Mouse (Mus musculus) kidney, embryonic 14.5 days (tissue): Measurements from ENCODE around the gene Atf7. TPM values are rescaled to one million over a fixed set of nuclear protein-coding genes. Genes with fewer than 3 reads are reported as not detected.

Experiments
- ATAC-seq: fragments of 200-750 bp; cut with Nextera tagmentation; 2 replicates; pipeline ENCODE4 v1.8.0; 2017; ENCODE audit warnings: moderate number of reproducible peaks, mild to moderate bottlenecking, moderate TSS enrichment, moderate library complexity; ENCODE audit not compliant: low FRiP score, low TSS enrichment
- H3K27ac ChIP-seq: fragments of 300-500 bp; sonication (generic); 2 replicates; pipeline ENCODE4 v1.5.1; 2014; ENCODE audit warnings: low read depth, mild to moderate bottlenecking, low read length, moderate library complexity, mixed read lengths
- H3K27me3 ChIP-seq: fragments of 300-500 bp; sonication (generic); 2 replicates; pipeline ENCODE4 v1.6.1; 2014; ENCODE audit warnings: mild to moderate bottlenecking, low read length; ENCODE audit not compliant: control insufficient read depth, insufficient read depth
- H3K36me3 ChIP-seq: fragments of 300-500 bp; sonication (generic); 2 replicates; pipeline ENCODE4 v1.6.1; 2014; ENCODE audit warnings: low read length, mixed read lengths; ENCODE audit not compliant: control insufficient read depth, insufficient read depth
- H3K4me1 ChIP-seq: fragments of 300-500 bp; sonication (generic); 2 replicates; pipeline ENCODE4 v1.6.1; 2014; ENCODE audit warnings: low read length, mixed read lengths; ENCODE audit not compliant: control insufficient read depth, insufficient read depth
- H3K4me2 ChIP-seq: fragments of 300-500 bp; sonication (generic); replicated peaks from 2 replicates; pipeline ENCODE4 v1.6.1; 2014; ENCODE audit warnings: low read depth, mild to moderate bottlenecking, low read length
- H3K4me3 ChIP-seq: fragments of 300-500 bp; sonication (generic); 2 replicates; pipeline ENCODE4 v1.5.1; 2014; ENCODE audit warnings: mild to moderate bottlenecking, low read length
- H3K9ac ChIP-seq: fragments of 300-500 bp; sonication (generic); 2 replicates; pipeline ENCODE4 v1.6.1; 2014; ENCODE audit warnings: low read depth, mild to moderate bottlenecking, low read length, moderate library complexity
- H3K9me3 ChIP-seq: fragments of 300-500 bp; sonication (generic); 2 replicates; pipeline ENCODE4 v1.6.1; 2016; ENCODE audit warnings: low read length; ENCODE audit not compliant: control insufficient read depth
- WGBS: fragments of 180-500 bp; shearing (Covaris S2); extraction: QIAGEN DNeasy Blood & Tissue Kit; methylation state at CpG from one replicate; pipeline ENCODE4 v1.1.7; 2014; 5-methylcytosine and 5-hydroxymethylcytosine counted together
- polyA plus RNA-seq: library from polyadenylated mRNA; unstranded; fragments of >200 nt; fragmentation: Nextera tagmentation; extraction: Ambion mirVana; gene quantifications from 2 replicates; pipeline ENCODE4 v1.2.1, GENCODE M21; 2014

Atf7 gene
- 30.5 and 36.8 TPM in 2 replicates for polyA plus RNA-seq

DNA sequence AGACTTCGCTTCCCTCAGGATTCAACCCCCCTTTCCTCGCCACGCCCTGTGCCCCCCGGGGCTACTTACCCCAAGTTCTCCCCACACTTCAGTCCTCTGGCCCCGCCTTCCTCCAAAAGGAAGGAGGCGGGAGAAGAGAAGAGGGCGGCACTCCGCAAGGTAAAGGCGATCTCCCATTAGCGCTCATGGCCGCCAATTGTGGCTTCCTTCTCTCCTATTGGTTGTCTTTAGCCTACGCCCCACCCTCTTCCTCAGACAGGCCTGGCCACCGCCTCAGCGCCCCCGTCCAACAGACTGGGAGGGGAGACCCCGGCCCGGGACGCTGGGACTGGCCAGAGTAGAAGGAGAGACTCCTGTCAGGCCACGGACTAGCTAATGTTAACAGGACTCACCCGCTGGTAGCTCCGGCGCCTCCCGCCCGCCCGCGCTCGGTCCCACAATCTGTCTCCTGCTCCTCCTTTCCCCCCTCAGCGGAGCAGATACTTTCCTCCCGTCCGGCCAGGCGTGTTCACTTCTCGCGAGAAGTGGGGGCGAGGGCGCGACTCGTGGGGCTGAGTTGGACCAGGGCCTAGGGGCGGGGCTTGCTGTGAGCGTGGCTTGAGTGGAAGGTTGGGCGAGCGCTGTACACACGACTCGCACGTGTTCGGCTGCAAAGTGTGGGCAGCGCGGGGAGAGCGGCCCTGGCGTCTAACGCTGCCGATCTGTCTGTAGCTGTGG, at the start of gene Atf7, which contains the start of gene Gm28047:
Gene Atf7 (minus strand): TSS at position 495 of the 717 bp plus-strand sequence.
Gene Gm28047 (minus strand): TSS at position 98 of the 717 bp plus-strand sequence.
- Histone ChIP-seq H3K9me3 (no peaks in the 10 kb centered on the region), H3K4me2 (peak within 1 kb of the TSS; percentile 61), H3K27me3 (no peaks in the 10 kb centered on the region), H3K27ac (peak within 1 kb of the TSS; percentile 88), H3K4me1 (peaks cover 18% of the 10 kb centered on the region; the same call in 1 of the 2 replicates), H3K9ac (peak within 1 kb of the TSS; percentile 61), H3K4me3 (peak within 1 kb of the TSS; percentile 53), H3K36me3 (no peaks in the 10 kb centered on the region)
- under 1% methylated on average over 51 of the region's 51 CpGs for WGBS
- ATAC-seq: peak; percentile 99

DNA sequence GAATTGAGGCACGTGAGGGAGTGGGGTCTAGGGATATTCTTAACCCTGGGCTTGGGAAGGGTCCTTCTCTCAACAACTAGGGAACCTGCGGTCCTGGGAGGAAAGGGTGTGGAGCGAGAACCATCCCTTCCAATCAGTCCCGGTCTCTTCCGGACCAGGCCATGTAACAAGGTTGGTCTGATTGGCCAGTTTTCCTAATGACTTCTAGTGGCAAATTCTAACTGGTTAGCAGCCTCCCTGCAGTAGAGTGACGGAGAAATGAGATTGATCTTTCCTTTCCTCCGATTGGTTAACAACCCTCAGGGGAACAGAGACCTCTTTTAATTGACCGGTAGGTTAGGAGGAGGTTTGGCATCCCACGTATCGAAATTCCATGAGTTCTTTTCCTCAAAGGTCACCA, 48.3 kb upstream of the Atf7 start:
- no peaks in the 10 kb centered on the region for H3K27me3 ChIP-seq
- peaks cover 14% of the 10 kb centered on the region; the same call in 1 of the 2 replicates for H3K4me1 ChIP-seq
- H3K27ac ChIP-seq: peak overlapping the region; percentile 99; the same call in 1 of the 2 replicates
- peak; percentile 68 for ATAC-seq
- H3K36me3 ChIP-seq: 0 out of 2 replicates have a peak, but pooled peaks cover 10% of the 10 kb centered on the region
- under 1% methylated on average over 10 of the region's 10 CpGs for WGBS
- H3K4me3 ChIP-seq: peak overlapping the region; percentile 76; the same call in 1 of the 2 replicates
- peak overlapping the region; percentile 68 for H3K4me2 ChIP-seq
- no peaks in the 10 kb centered on the region for H3K9me3 ChIP-seq
- no peak overlapping the region for H3K9ac ChIP-seq

DNA sequence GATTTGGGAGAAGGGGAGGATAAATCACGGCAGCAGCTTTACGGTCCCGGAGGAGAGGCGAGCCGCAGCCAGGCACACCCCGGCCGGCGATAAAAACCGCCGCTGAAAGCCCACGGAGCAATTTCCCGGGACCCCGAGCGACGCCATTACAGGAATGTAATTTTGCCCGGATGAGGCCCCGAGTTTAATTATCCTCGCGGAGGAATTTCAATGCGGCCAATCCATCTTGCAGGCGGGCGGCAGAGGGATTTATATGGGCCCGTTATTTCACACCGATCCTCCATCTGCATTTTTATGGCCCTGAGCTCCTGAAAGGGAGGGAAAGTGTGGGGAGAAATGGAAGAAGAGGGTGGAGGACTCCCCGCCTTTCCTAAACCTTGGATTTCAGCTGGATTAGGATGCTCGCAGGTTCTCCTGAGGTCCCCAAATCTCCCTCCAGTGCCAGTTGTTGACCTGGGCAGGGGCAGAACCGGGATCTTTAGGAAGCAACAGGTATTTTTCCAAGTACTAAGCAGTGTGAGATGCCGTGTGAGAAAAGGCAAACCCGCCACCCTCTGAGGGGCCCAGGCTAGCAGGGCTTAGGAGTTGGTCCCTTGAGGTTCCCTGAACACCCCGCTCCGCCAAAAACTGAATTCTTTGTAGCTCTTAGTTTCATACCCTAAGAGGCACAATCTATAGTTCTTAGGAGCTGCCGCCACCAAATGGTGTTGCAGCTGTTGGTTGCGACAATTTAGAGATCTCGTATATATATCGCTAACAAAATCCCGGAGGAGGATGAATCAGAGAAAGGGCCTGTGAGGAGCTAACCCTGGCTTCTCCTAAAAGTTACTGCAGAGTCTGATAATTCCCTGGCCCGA, 47.2 kb upstream of the Atf7 start, which contains the start of gene Atp5g2:
Gene Atp5g2 (minus strand): TSS at position 138 of the 857 bp plus-strand sequence.
- Histone ChIP-seq H3K9ac (peak within 1 kb of the TSS; percentile 77), H3K27ac (peak within 1 kb of the TSS; percentile 99), H3K4me3 (peak within 1 kb of the TSS; percentile 76), H3K4me1 (peaks cover 14% of the 10 kb centered on the region; the same call in 1 of the 2 replicates), H3K9me3 (no peaks in the 10 kb centered on the region), H3K27me3 (no peaks in the 10 kb centered on the region), H3K36me3 (peaks cover 20% of the 10 kb centered on the region), H3K4me2 (peak within 1 kb of the TSS; percentile 68)
- no peak for ATAC-seq
- 1% methylated on average over 37 of the region's 37 CpGs for WGBS

- peak; percentile 76 for ATAC-seq
- Histone ChIP-seq H3K4me3 (peak overlapping the region; percentile 76), H3K9me3 (no peaks in the 10 kb centered on the region), H3K4me2 (peak overlapping the region; percentile 68), H3K27me3 (no peaks in the 10 kb centered on the region), H3K36me3 (peaks cover 26% of the 10 kb centered on the region), H3K9ac (peak overlapping the region; percentile 77), H3K27ac (peak overlapping the region; percentile 99), H3K4me1 (peaks cover 14% of the 10 kb centered on the region; the same call in 1 of the 2 replicates)
- WGBS: under 1% methylated on average over 34 of the region's 34 CpGs
Measured at GRCm38 (mm10) chr15:102671721-102672214, 46.5 kb upstream of the Atf7 start.

DNA sequence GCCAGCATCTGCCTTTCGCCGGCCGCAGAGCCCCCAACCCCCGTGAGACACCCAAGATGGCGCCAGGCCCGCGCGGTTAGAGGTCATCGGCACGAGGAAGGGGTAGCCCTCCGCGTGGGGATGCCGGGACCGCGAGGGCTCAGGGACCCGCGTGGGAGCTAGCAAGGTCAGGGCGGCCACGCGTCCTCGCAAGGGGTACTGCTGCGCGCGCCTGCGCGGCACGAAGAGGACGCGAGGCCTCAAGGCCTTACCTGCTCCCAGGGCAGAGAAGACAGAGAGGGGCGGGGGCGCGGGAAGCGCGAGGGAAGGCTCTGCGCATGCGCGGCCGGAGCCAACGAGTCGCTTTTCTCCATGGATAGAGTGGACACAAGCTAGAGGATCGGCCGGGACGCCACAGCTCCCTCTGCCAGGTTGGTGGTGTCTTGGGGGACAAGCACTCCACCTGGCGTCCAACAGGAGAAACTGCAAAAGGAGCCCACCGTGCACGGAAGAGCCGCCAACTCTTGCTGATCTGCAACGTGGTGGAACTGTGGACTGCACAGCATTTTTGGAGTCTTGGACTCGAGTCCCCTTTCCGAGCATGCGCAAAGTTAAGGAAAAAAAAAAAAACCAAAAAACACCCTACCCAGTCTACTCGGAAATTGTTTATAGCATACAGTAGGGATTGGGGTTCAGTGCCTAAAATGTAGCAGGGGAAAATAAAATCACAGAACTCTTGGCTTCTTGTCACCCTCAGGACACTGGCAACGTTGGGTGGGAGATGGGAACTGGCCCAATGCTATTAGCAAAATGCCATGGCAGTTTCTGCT, 45.7 kb upstream of the Atf7 start:
- Histone ChIP-seq H3K36me3 (peaks cover 34% of the 10 kb centered on the region), H3K9me3 (no peaks in the 10 kb centered on the region), H3K27me3 (no peaks in the 10 kb centered on the region), H3K27ac (peak overlapping the region; percentile 99), H3K4me1 (peaks cover 14% of the 10 kb centered on the region; the same call in 1 of the 2 replicates), H3K4me3 (peak overlapping the region; percentile 76), H3K4me2 (peak overlapping the region; percentile 84), H3K9ac (peak overlapping the region; percentile 97)
- ATAC-seq: peak; percentile 93
- WGBS: under 1% methylated on average over 53 of the region's 53 CpGs

DNA sequence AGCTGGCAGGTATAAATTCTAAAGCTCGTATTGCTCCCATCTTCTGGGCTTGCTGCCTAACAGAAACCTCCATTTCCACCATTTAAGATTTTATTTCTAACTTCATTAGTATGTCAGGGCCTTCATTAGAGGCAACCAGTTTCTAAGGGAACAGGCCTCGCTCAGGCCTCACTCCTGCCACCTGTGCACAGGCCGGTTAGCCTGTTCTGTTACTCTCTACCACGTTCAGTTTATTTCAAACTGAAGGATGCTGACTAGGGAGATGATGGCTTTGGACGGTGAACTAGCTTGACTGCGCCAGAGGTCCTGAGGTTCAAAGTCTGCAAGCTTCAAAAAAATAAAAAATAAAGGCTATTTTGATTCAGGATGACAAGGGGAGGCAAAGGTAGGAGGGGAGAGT, 45.0 kb upstream of the Atf7 start:
- peak overlapping the region; percentile 76 for H3K4me3 ChIP-seq

GRCm38 (mm10) chr15:102669571-102669970, 44.3 kb upstream of the Atf7 start:
- Histone ChIP-seq H3K4me1 (peaks cover 14% of the 10 kb centered on the region; the same call in 1 of the 2 replicates), H3K27me3 (no peaks in the 10 kb centered on the region), H3K9me3 (no peaks in the 10 kb centered on the region), H3K27ac (no peak overlapping the region), H3K4me3 (peak overlapping the region; percentile 76; the same call in 1 of the 2 replicates), H3K36me3 (peaks cover 48% of the 10 kb centered on the region), H3K9ac (peak overlapping the region; percentile 97; the same call in 1 of the 2 replicates), H3K4me2 (peak overlapping the region; percentile 84)
- WGBS: 84% methylated on average over 8 of the region's 8 CpGs
- ATAC-seq: no peak

More for the DNA sequence above, 45.0 kb upstream of the Atf7 start:
- Histone ChIP-seq H3K9me3 (no peaks in the 10 kb centered on the region), H3K4me2 (peak overlapping the region; percentile 84), H3K36me3 (peaks cover 40% of the 10 kb centered on the region), H3K9ac (peak overlapping the region; percentile 97), H3K27me3 (no peaks in the 10 kb centered on the region), H3K4me1 (peaks cover 14% of the 10 kb centered on the region; the same call in 1 of the 2 replicates), H3K27ac (peak overlapping the region; percentile 99)
- ATAC-seq: no peak
- 8% methylated on average over 6 of the region's 6 CpGs for WGBS

GRCm38 (mm10) chr15:102665494-102665893, 40.2 kb upstream of the Atf7 start:
- peaks cover 87% of the 10 kb centered on the region for H3K36me3 ChIP-seq

More at GRCm38 (mm10) chr15:102665494-102665893, 40.2 kb upstream of the Atf7 start:
- Histone ChIP-seq H3K4me1 (0 out of 2 replicates have a peak, but pooled peaks cover 5% of the 10 kb centered on the region), H3K9ac (no peak overlapping the region), H3K4me2 (no peak overlapping the region), H3K4me3 (no peak overlapping the region), H3K27me3 (no peaks in the 10 kb centered on the region), H3K9me3 (no peaks in the 10 kb centered on the region), H3K27ac (no peak overlapping the region)
- no peak for ATAC-seq
- 52% methylated on average over 4 of the region's 4 CpGs for WGBS
